In the genomic region with DNA sequence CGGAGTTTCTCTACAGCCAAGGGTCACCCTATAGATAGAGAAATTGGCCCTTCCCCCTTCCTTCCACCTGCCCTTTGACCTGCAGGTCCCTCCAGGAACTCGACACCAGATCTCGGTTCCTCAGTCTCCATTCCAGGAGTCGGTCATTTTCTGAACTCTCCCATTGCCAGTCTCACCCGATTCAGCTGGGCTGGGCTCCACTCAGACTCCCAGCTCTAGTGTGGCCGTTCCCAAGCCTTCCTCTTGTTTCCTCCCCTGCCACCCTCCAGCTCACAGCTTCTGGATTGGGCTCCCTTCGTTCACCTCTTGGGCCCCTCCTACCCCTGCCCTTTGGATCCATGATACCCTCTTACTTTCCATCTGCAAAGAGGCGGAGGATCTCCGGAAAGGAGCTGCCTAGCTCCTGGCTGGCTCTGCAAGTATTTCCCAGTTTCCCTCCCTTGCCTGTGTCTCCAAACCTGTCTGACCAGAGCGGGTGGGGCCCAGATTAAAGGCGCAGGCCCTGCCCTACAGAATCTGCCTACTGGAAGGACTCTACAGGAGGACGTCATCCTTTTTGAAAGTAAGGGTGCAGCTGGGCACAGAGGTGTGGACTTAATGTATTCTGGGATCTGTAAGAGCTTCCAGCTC, we compare ENCODE assay signal across 9 mouse cellular contexts. TPM values are rescaled to one million over a fixed set of nuclear protein-coding genes. Genes with fewer than 3 reads are reported as not detected.
DNase-seq lines count a peak whose midpoint lies in the region; ATAC-seq and TF ChIP-seq lines count a peak whose summit lies in the region.
"Had no signal": no experiment of that assay in that cellular context is flagged by ENCODE, and none has a peak within 500 bp of the region (broad histone marks: within the 10 kb centered on the region; RNA-seq: fewer than 3 reads in every experiment).

No protein-coding gene starts in this region.

- no peak for TF ChIP-seq CTCF in heart, adult 2 months (IDR thresholded peaks at IDR 0.05)

- ATAC-seq in heart, embryonic 16.5 days (replicated peaks; ENCODE audit: extremely low read depth, insufficient read depth, low FRiP score) = no peak
- ATAC-seq in intestine, embryonic 16.5 days = peak; percentile 79
- ATAC-seq in stomach, embryonic 15.5 days (ENCODE audit: insufficient read depth, low FRiP score, low read depth) = peak; percentile 63

- peaks cover 23% of the 10 kb centered on the region for H3K4me1 ChIP-seq in heart, embryonic 16.5 days (ENCODE audit: control insufficient read depth, insufficient read depth, low read length)
- peaks cover 5% of the 10 kb centered on the region for H3K4me1 ChIP-seq in heart, adult 2 months (ENCODE audit: control insufficient read depth, insufficient read depth, low read length)
- H3K4me1 ChIP-seq in intestine, embryonic 16.5 days (ENCODE audit: control insufficient read depth, insufficient read depth, low read length) = peaks cover 10% of the 10 kb centered on the region
- H3K4me1 ChIP-seq in stomach, embryonic 15.5 days = peaks cover 11% of the 10 kb centered on the region

- no peak for TF ChIP-seq EP300 in heart, adult 2 months (IDR thresholded peaks at IDR 0.05; ENCODE audit: insufficient read depth, low read depth, low read length)

- no peak overlapping the region for H3K27ac ChIP-seq in heart, embryonic 16.5 days (ENCODE audit: low read length)
- no peak overlapping the region for H3K27ac ChIP-seq in heart, adult 2 months
- peak overlapping the region; percentile 90 for H3K27ac ChIP-seq in intestine, embryonic 16.5 days (ENCODE audit: low read length)
- H3K27ac ChIP-seq in stomach, embryonic 15.5 days = peak overlapping the region; percentile 98

- H3K4me3 ChIP-seq in heart, embryonic 16.5 days (ENCODE audit: low read length) = no peak overlapping the region
- no peak overlapping the region for H3K4me3 ChIP-seq in heart, adult 2 months
- peak overlapping the region; percentile 90 for H3K4me3 ChIP-seq in intestine, embryonic 16.5 days (ENCODE audit: low read length)
- H3K4me3 ChIP-seq in stomach, embryonic 15.5 days (replicated peaks) = peak overlapping the region; percentile 77

- H3K9ac ChIP-seq in heart, embryonic 16.5 days (ENCODE audit: low read length) = no peak overlapping the region
- no peak overlapping the region for H3K9ac ChIP-seq in heart, adult 2 months (ENCODE audit: low read depth, low read length)
- peak overlapping the region; percentile 93 for H3K9ac ChIP-seq in intestine, embryonic 16.5 days (ENCODE audit: low read depth, low read length)
- H3K9ac ChIP-seq in stomach, embryonic 15.5 days = no peak overlapping the region

- H3K79me2 ChIP-seq in heart, adult 2 months (replicated peaks; ENCODE audit: control insufficient read depth, insufficient read depth, low read length) = no peaks in the 10 kb centered on the region

- no peaks in the 10 kb centered on the region for H3K9me3 ChIP-seq in heart, embryonic 16.5 days (replicated peaks; ENCODE audit: control insufficient read depth, low read length)
- no peaks in the 10 kb centered on the region for H3K9me3 ChIP-seq in intestine, embryonic 16.5 days (ENCODE audit: control insufficient read depth, low read length)
- no peaks in the 10 kb centered on the region for H3K9me3 ChIP-seq in stomach, embryonic 15.5 days

- DNase-seq in heart, adult 2 months = no peak
- peak; percentile 80 for DNase-seq in liver
- no peak for DNase-seq in cerebellum, postnatal 4 days (ENCODE audit: low spot score in 2 of 2)
- DNase-seq in left cerebral cortex, postnatal 25 days (ENCODE audit: low spot score in 2 of 2) = no peak
- no peak for DNase-seq in spleen, postnatal 10 days (ENCODE audit: low spot score in 2 of 2)
- DNase-seq: cerebellum, postnatal 36 days had no signal

- WGBS in heart, embryonic 16.5 days = 54% methylated on average over 12 of the region's 12 CpGs
- WGBS in heart, adult 2 months = 63% methylated on average over 12 of the region's 12 CpGs
- WGBS in intestine, embryonic 16.5 days = 38% methylated on average over 12 of the region's 12 CpGs
- 38% methylated on average over 12 of the region's 12 CpGs for WGBS in stomach, embryonic 15.5 days

- peak overlapping the region; percentile 65; the same call in 1 of the 2 replicates for H3K4me2 ChIP-seq in heart, embryonic 16.5 days (ENCODE audit: low read depth, low read length)
- H3K4me2 ChIP-seq in intestine, embryonic 16.5 days (ENCODE audit: low read depth, low read length) = peak overlapping the region; percentile 62
- peak overlapping the region; percentile 72 for H3K4me2 ChIP-seq in stomach, embryonic 15.5 days

- no peaks in the 10 kb centered on the region for H3K27me3 ChIP-seq in heart, embryonic 16.5 days (ENCODE audit: control insufficient read depth, insufficient read depth, low read length)
- H3K27me3 ChIP-seq in heart, adult 2 months (ENCODE audit: control insufficient read depth, insufficient read depth, low read length) = no peaks in the 10 kb centered on the region
- H3K27me3 ChIP-seq in intestine, embryonic 16.5 days (replicated peaks; ENCODE audit: control insufficient read depth, insufficient read depth, low read length) = no peaks in the 10 kb centered on the region
- H3K27me3 ChIP-seq in stomach, embryonic 15.5 days (replicated peaks) = no peaks in the 10 kb centered on the region

- no peak for TF ChIP-seq POLR2A in heart, adult 2 months (IDR thresholded peaks at IDR 0.05; ENCODE audit: insufficient read depth, low read depth, low read length)

- H3K36me3 ChIP-seq in heart, embryonic 16.5 days (ENCODE audit: control insufficient read depth, insufficient read depth) = peaks cover 4% of the 10 kb centered on the region; the same call in 1 of the 2 replicates
- no peaks in the 10 kb centered on the region for H3K36me3 ChIP-seq in heart, adult 2 months (ENCODE audit: control insufficient read depth, insufficient read depth, low read length)
- 0 out of 2 replicates have a peak, but pooled peaks cover 2% of the 10 kb centered on the region for H3K36me3 ChIP-seq in intestine, embryonic 16.5 days (ENCODE audit: control insufficient read depth, insufficient read depth, low read length)
- peaks cover 7% of the 10 kb centered on the region for H3K36me3 ChIP-seq in stomach, embryonic 15.5 days

- intact Hi-C loops in heart, adult 2 months (cut with DNase I) = no loop called here
- intact Hi-C loops in left cerebral cortex, postnatal 25 days (cut with DNase I) = no loop called here

RNA-seq across cellular contexts. Expression of gene Tmem79, which starts 1.8 kb away (rescaled TPM):
- 1.7 and 2.6 TPM in 2 replicates for polyA plus RNA-seq in heart, embryonic 16.5 days (2015; fragmentation: Nextera tagmentation; extraction: Ambion mirVana)
- total RNA-seq in heart, adult 2 months (2021) = 1 to 10 TPM; 1.6 to 1.7 TPM
- 2.3 and 3.5 TPM in 2 replicates for polyA plus RNA-seq in heart, adult 2 months (2012; rRNA removed)
- polyA plus RNA-seq in intestine, embryonic 16.5 days (2015; fragmentation: Nextera tagmentation; extraction: Ambion mirVana) = 23.8 and 29.4 TPM in 2 replicates
- 21.6 and 30.6 TPM in 2 replicates for polyA plus RNA-seq in stomach, embryonic 15.5 days (2015; fragmentation: Nextera tagmentation; extraction: Ambion mirVana)
- 1 to 10 TPM; 1.2 to 2.6 TPM for total RNA-seq in left cerebral cortex, postnatal 25 days (2021)

RNA-seq across cellular contexts. Expression of gene Smg5, which starts 1.9 kb away (rescaled TPM):
- polyA plus RNA-seq in heart, embryonic 16.5 days (2015; fragmentation: Nextera tagmentation; extraction: Ambion mirVana) = 50.1 and 51.0 TPM in 2 replicates
- 10 to 100 TPM; 42.7 to 45.8 TPM for total RNA-seq in heart, adult 2 months (2021)
- polyA plus RNA-seq in heart, adult 2 months (2012; rRNA removed) = 44.4 and 66.9 TPM in 2 replicates
- 34.2 and 34.7 TPM in 2 replicates for polyA plus RNA-seq in intestine, embryonic 16.5 days (2015; fragmentation: Nextera tagmentation; extraction: Ambion mirVana)
- polyA plus RNA-seq in stomach, embryonic 15.5 days (2015; fragmentation: Nextera tagmentation; extraction: Ambion mirVana) = 48.5 and 51.1 TPM in 2 replicates
- 10 to 100 TPM; 68.4 to 77.9 TPM for total RNA-seq in left cerebral cortex, postnatal 25 days (2021)

RNA-seq across cellular contexts. Expression of gene Glmp, which starts 9.3 kb away (rescaled TPM):
- polyA plus RNA-seq in heart, embryonic 16.5 days (2015; fragmentation: Nextera tagmentation; extraction: Ambion mirVana) = 142 and 149 TPM in 2 replicates
- total RNA-seq in heart, adult 2 months (2021) = 10 to 100 TPM; 75.6 to 80.9 TPM
- polyA plus RNA-seq in heart, adult 2 months (2012; rRNA removed) = 98.0 and 105 TPM in 2 replicates
- polyA plus RNA-seq in intestine, embryonic 16.5 days (2015; fragmentation: Nextera tagmentation; extraction: Ambion mirVana) = 365 and 416 TPM in 2 replicates
- polyA plus RNA-seq in stomach, embryonic 15.5 days (2015; fragmentation: Nextera tagmentation; extraction: Ambion mirVana) = 182 and 197 TPM in 2 replicates
- 10 to 100 TPM; 91.0 to 91.4 TPM for total RNA-seq in left cerebral cortex, postnatal 25 days (2021)

RNA-seq across cellular contexts. Expression of gene Paqr6, which starts 30.2 kb away (rescaled TPM):
- 3.2 and 4.2 TPM in 2 replicates for polyA plus RNA-seq in heart, embryonic 16.5 days (2015; fragmentation: Nextera tagmentation; extraction: Ambion mirVana)
- total RNA-seq in heart, adult 2 months (2021) = under 1 TPM; 0.44 to 0.57 TPM
- 5.0 and 7.5 TPM in 2 replicates for polyA plus RNA-seq in heart, adult 2 months (2012; rRNA removed)
- polyA plus RNA-seq in intestine, embryonic 16.5 days (2015; fragmentation: Nextera tagmentation; extraction: Ambion mirVana) = 4.4 and 5.1 TPM in 2 replicates
- polyA plus RNA-seq in stomach, embryonic 15.5 days (2015; fragmentation: Nextera tagmentation; extraction: Ambion mirVana) = 9.9 and 13.3 TPM in 2 replicates
- 1 to 10 TPM; 4.9 to 5.2 TPM for total RNA-seq in left cerebral cortex, postnatal 25 days (2021)

RNA-seq across cellular contexts. Expression of gene Cct3, which starts 37.2 kb away (rescaled TPM):
- polyA plus RNA-seq in heart, embryonic 16.5 days (2015; fragmentation: Nextera tagmentation; extraction: Ambion mirVana) = 383 and 394 TPM in 2 replicates
- total RNA-seq in heart, adult 2 months (2021) = 100 to 1,000 TPM; 169 to 172 TPM
- polyA plus RNA-seq in heart, adult 2 months (2012; rRNA removed) = 124 and 183 TPM in 2 replicates
- polyA plus RNA-seq in intestine, embryonic 16.5 days (2015; fragmentation: Nextera tagmentation; extraction: Ambion mirVana) = 470 and 510 TPM in 2 replicates
- polyA plus RNA-seq in stomach, embryonic 15.5 days (2015; fragmentation: Nextera tagmentation; extraction: Ambion mirVana) = 451 and 489 TPM in 2 replicates
- 100 to 1,000 TPM; 179 to 187 TPM for total RNA-seq in left cerebral cortex, postnatal 25 days (2021)

Comparison
In these comparisons a context has a peak if more than half of its experiments do, and no peak if none do; other contexts are left out.
1. H3K27ac ChIP-seq: peak in intestine, embryonic 16.5 days (single experiment) and stomach, embryonic 15.5 days (single experiment); none in heart, embryonic 16.5 days (single experiment) and heart, adult 2 months (single experiment).
2. H3K4me3 ChIP-seq: peak in intestine, embryonic 16.5 days (single experiment) and stomach, embryonic 15.5 days (single experiment); none in heart, embryonic 16.5 days (single experiment) and heart, adult 2 months (single experiment).
3. Peak in every context shown above with its lines, with median percentiles within 50 percentile points of each other: H3K4me2 ChIP-seq.